Mouse (Mus musculus) G1E (cell line): ENCODE data around the gene Aldh3b1. TPM values are rescaled to one million over a fixed set of nuclear protein-coding genes. Genes with fewer than 3 reads are reported as not detected.

Source experiments
- ATAC-seq: 2 replicates; pipeline ENCODE4 v1.8.0; 2016; ENCODE audit warnings: mild to moderate bottlenecking; ENCODE audit not compliant: insufficient number of reproducible peaks, poor library complexity, low FRiP score, severe bottlenecking; ENCODE audit errors: extremely low read depth
- DNase-seq: peaks from one replicate; pipeline ENCODE4 v3.0.0; 2012; ENCODE audit warnings: low spot score
- H3K27me3 ChIP-seq: 2 replicates; pipeline ENCODE4 v1.6.1; 2012; ENCODE audit warnings: mild to moderate bottlenecking, low read length, inconsistent platforms; ENCODE audit not compliant: insufficient read depth
- H3K36me3 ChIP-seq: replicated peaks from 2 replicates; pipeline ENCODE3; 2012; ENCODE audit warnings: mild to moderate bottlenecking, inconsistent platforms
- H3K4me1 ChIP-seq: 2 replicates; pipeline ENCODE4 v1.6.1; 2012; ENCODE audit warnings: low read depth, low read length, inconsistent platforms, mixed read lengths; ENCODE audit not compliant: insufficient read depth
- H3K4me3 ChIP-seq: 2 replicates; pipeline ENCODE4 v1.5.1; 2012; ENCODE audit warnings: low read depth, mild to moderate bottlenecking, inconsistent platforms, low read length, moderate library complexity, mixed read lengths
- H3K9me3 ChIP-seq: replicated peaks from 2 replicates; pipeline ENCODE4 v1.6.1; 2012; ENCODE audit warnings: inconsistent platforms
- CTCF ChIP-seq: IDR thresholded peaks from 2 replicates; pipeline ENCODE4 v1.5.1; 2012; ENCODE audit warnings: low read depth, low read length, inconsistent platforms, mixed read lengths
- GATA1 ChIP-seq: IDR thresholded peaks from 2 replicates; pipeline ENCODE4 v1.6.1; 2012; ENCODE audit warnings: borderline replicate concordance, low read length, inconsistent platforms, mixed read lengths
- GATA2 ChIP-seq: IDR thresholded peaks from 2 replicates; pipeline ENCODE4 v1.6.1; 2012; ENCODE audit warnings: low read depth, low read length, inconsistent platforms, borderline replicate concordance
- POLR2AphosphoS5 ChIP-seq: IDR thresholded peaks from 2 replicates; pipeline ENCODE4 v1.6.1; 2012; ENCODE audit warnings: low read depth, low read length, inconsistent platforms; ENCODE audit not compliant: insufficient replicate concordance
- TAL1 ChIP-seq: conservative IDR thresholded peaks from 2 replicates; pipeline ENCODE4 v1.6.1; 2012; ENCODE audit warnings: low read depth, low read length, inconsistent platforms, mixed read lengths
- polyA plus RNA-seq: library from polyadenylated mRNA; stranded (reverse); fragments of >175 nt; gene quantifications from 2 replicates; pipeline ENCODE4 v1.2.3, GENCODE M21; 2012
- total RNA-seq, 2 experiments: library from RNA; stranded (forward) in 1 of 2; stranded (reverse) in 1 of 2; fragments of 200-1000 nt in 1 of 2; fragments of >200 nt in 1 of 2; fragmentation: Nextera tagmentation in 1 of 2; gene quantifications; 2 replicates each; pipeline ENCODE4 v1.2.3; 2014 to 2017

The Aldh3b1 gene
- total and polyA plus RNA-seq, 3 experiments, result not detected

GRCm38 (mm10) chr19:3914535-3914934 lies 15.1 kb downstream of the Aldh3b1 start:
- TF ChIP-seq GATA2 (no peak), CTCF (no peak), TAL1 (no peak), GATA1 (no peak), POLR2AphosphoS5 (no peak)
- ATAC-seq, result no peak
- peak; percentile 41 for DNase-seq
- Histone ChIP-seq H3K9me3 (no peaks in the 10 kb centered on the region), H3K27me3 (no peaks in the 10 kb centered on the region), H3K4me1 (peaks cover 47% of the 10 kb centered on the region), H3K4me3 (no peak overlapping the region; the same call in 1 of the 2 replicates), H3K36me3 (peaks cover 32% of the 10 kb centered on the region)

- TF ChIP-seq TAL1, result no peak
- TF ChIP-seq GATA1, result no peak
- no peak for TF ChIP-seq POLR2AphosphoS5
- TF ChIP-seq GATA2, result no peak
- no peak for TF ChIP-seq CTCF
- Histone ChIP-seq H3K4me1 (peaks cover 47% of the 10 kb centered on the region), H3K4me3 (peak overlapping the region; percentile 83), H3K9me3 (no peaks in the 10 kb centered on the region), H3K27me3 (no peaks in the 10 kb centered on the region), H3K36me3 (peaks cover 41% of the 10 kb centered on the region)
- no peak for ATAC-seq
- no peak for DNase-seq
These were observed 15.9 kb downstream of the Aldh3b1 start for GRCm38 (mm10) chr19:3913692-3914091.

- Histone ChIP-seq H3K4me3 (peak within 1 kb of the TSS; percentile 83), H3K36me3 (peaks cover 52% of the 10 kb centered on the region), H3K9me3 (no peaks in the 10 kb centered on the region), H3K4me1 (peaks cover 53% of the 10 kb centered on the region), H3K27me3 (no peaks in the 10 kb centered on the region)
- DNase-seq, result peak; percentile 97
- ATAC-seq, result peak; percentile 95
- TF ChIP-seq GATA1 (no peak), CTCF (no peak), POLR2AphosphoS5 (no peak), TAL1 (no peak), GATA2 (no peak)
These were observed 17.0 kb downstream of the Aldh3b1 start, which contains the start of gene Ndufs8 for GRCm38 (mm10) chr19:3912337-3913204. Gene Ndufs8, minus strand, starts transcription at chr19:3912774.

DNA sequence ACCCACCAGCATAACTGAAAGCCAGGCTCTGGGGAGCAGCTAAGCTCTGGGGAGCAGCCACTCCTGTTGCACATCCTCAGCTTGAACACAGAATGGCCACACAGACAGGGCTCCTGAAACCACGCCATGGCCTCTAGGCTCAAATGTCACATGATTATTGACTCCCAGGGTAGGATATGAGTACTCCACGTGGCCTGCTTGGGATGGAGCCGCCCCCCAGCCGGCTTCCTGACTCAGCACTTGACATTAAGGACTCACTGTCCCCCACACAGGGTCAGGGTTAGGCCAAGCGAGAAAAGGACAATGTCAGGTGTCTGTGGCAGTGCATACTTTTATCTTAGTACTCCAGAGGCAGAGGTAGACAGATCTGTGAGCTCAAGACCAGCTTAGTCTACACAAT lies 19.4 kb downstream of the Aldh3b1 start:
- H3K4me1 ChIP-seq, result peaks cover 69% of the 10 kb centered on the region
- no peak overlapping the region for H3K4me3 ChIP-seq
- TF ChIP-seq POLR2AphosphoS5, result no peak
- TF ChIP-seq GATA2, result no peak
- no peak for TF ChIP-seq CTCF
- TF ChIP-seq GATA1, result no peak
- TF ChIP-seq TAL1, result no peak
- ATAC-seq, result no peak
- H3K9me3 ChIP-seq, result no peaks in the 10 kb centered on the region
- DNase-seq, result no peak
- H3K36me3 ChIP-seq, result peaks cover 49% of the 10 kb centered on the region
- H3K27me3 ChIP-seq, result no peaks in the 10 kb centered on the region

DNA sequence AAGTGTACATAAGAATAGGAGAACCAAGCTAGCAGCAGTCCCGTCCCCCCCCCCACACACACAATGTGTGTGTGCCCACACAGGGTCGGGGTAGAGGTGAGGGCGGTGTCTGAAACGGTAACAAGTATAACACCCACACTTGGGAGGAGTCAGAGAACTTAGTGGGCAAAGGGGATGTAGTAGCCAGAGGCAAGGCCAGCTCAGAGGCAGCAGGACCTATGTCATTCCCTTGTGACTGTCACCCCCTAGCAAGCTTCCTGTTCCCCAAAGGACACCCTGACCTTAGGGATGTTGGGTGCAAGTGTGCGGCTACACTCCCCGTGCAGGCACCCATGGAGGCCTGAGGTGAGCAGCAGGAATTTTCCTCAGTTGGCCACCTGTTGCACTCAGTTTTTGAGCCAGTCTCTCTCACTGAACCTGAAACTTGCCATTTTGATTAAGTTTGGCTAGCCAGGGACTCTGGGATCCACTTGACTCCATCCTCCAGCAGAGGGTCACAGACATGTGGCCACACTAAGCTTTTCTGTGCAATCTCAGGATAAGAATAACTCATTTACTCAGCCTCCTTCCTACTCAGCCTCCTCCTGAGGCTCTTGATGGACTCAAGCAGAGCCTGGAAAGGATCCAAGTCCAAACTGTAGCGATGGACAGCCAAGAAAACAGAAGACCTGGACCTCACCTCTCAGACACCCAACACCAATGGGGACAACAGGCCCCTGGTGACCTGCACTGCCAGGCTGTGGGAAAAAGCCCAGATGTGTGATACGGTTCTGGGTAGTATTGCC lies 21.5 kb downstream of the Aldh3b1 start:
- no peak overlapping the region for H3K4me3 ChIP-seq
- no peak for TF ChIP-seq TAL1
- no peak for TF ChIP-seq POLR2AphosphoS5
- TF ChIP-seq CTCF, result no peak
- DNase-seq (no peak), ATAC-seq (no peak)
- H3K4me1 ChIP-seq, result peaks cover 59% of the 10 kb centered on the region
- H3K36me3 ChIP-seq, result peaks cover 66% of the 10 kb centered on the region
- H3K9me3 ChIP-seq, result no peaks in the 10 kb centered on the region
- no peaks in the 10 kb centered on the region for H3K27me3 ChIP-seq
